8 mouse cellular contexts compared by ENCODE assay signal in the genomic region with DNA sequence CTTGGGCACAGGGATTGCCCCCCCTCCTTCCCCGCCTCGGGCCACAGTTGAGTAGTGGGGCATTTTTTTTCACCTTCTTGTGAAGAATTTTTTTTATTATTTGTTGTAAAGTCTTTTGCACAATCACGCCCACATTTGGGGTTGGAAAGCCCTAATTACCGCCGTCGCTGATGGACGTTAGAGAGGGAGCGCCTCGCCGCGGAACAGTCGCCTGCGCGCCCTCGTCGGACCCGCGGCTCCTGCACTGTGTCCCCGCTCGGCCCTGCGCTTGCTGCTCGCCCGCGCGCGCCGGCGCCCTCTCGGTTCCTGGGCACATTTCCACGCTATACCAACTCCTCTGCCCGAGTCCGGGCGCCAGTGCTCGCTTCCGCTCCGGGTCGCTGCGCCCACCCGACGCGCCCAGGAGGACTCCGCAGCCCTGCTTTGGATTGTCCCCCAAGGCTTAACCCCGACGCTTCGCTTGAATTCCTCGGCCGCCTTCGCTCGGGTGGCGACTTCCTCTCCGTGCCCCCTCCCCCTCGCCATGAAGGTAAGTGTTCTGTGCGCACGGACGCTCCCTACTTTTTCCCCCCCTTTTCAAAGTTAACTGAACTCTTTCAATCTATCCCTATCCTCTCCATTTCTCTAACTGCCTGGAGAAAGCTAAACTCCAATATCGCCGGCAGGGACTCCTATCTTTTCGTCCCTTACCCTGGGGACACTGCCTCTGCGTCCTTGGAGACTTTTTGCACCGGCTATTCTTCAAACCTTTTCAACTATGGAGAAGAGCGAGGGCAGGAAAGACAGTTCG. TPM values are rescaled to one million over a fixed set of nuclear protein-coding genes. Genes with fewer than 3 reads are reported as not detected.
A peak's percentile ranks its signal among the peaks of the same experiment; 100 is the strongest.
DNase-seq lines count a peak whose midpoint lies in the region; ATAC-seq and TF ChIP-seq lines count a peak whose summit lies in the region.

No protein-coding gene starts in this region.

- H3K27ac ChIP-seq in kidney, adult 2 months (ENCODE audit: insufficient read depth, low read depth, low read length), result peak overlapping the region; percentile 17
- H3K27ac ChIP-seq in stomach, embryonic 15.5 days, result peak overlapping the region; percentile 94

- H3K36me3 ChIP-seq in kidney, adult 2 months (ENCODE audit: control insufficient read depth, insufficient read depth, low read length), result no peaks in the 10 kb centered on the region
- H3K36me3 ChIP-seq in stomach, embryonic 15.5 days, result no peaks in the 10 kb centered on the region

- peak overlapping the region; percentile 90 for H3K4me2 ChIP-seq in stomach, embryonic 15.5 days

- peak overlapping the region; percentile 60 for H3K9ac ChIP-seq in stomach, embryonic 15.5 days

- no peaks in the 10 kb centered on the region for H3K9me3 ChIP-seq in stomach, embryonic 15.5 days

- no peak for TF ChIP-seq CTCF in lung, adult 2 months (IDR thresholded peaks at IDR 0.05; ENCODE audit: insufficient read depth, low read length)
- no peak for TF ChIP-seq CTCF in kidney, adult 2 months (conservative IDR thresholded peaks at IDR 0.05; ENCODE audit: insufficient read depth, insufficient read length, low read depth, low read length)

- ATAC-seq in granulocyte monocyte progenitor cell, adult 5-6 weeks (replicated peaks; ENCODE audit: poor library complexity, severe bottlenecking), result peak; percentile 24; the same call in 1 of the 2 replicates
- no peak for ATAC-seq in stomach, embryonic 15.5 days (ENCODE audit: insufficient read depth, low FRiP score, low read depth)
- ATAC-seq in CD4-positive, CD25-positive, alpha-beta regulatory T cell, adult 4 months, result no peak

- DNase-seq in lung, adult 2 months, result peak; percentile 7
- DNase-seq in lung, postnatal 14 days, result no peak
- DNase-seq in brain, adult 2 months (ENCODE audit: low read depth, low spot score), result peak; percentile 32
- peak; percentile 62 for DNase-seq in kidney, adult 2 months
- peak; percentile 35 for DNase-seq in lung, postnatal 10 days

- no peaks in the 10 kb centered on the region; the same call in 1 of the 2 replicates for H3K4me1 ChIP-seq in lung, adult 2 months (ENCODE audit: control insufficient read depth, insufficient read depth, low read length)
- no peaks in the 10 kb centered on the region for H3K4me1 ChIP-seq in kidney, adult 2 months (ENCODE audit: control insufficient read depth, insufficient read depth, low read length)
- H3K4me1 ChIP-seq in stomach, embryonic 15.5 days, result peaks cover 5% of the 10 kb centered on the region

- 0 out of 2 replicates have a peak, but pooled peaks cover 1% of the 10 kb centered on the region for H3K27me3 ChIP-seq in kidney, adult 2 months (replicated peaks; ENCODE audit: control insufficient read depth, insufficient read depth, low read length)
- H3K27me3 ChIP-seq in stomach, embryonic 15.5 days (replicated peaks), result peaks cover 31% of the 10 kb centered on the region

- TF ChIP-seq POLR2A in lung, adult 2 months (IDR thresholded peaks at IDR 0.05; ENCODE audit: borderline replicate concordance, extremely low read depth, low read depth, low read length), result no peak
- no peak for TF ChIP-seq POLR2A in kidney, adult 2 months (IDR thresholded peaks at IDR 0.05; ENCODE audit: low read depth, low read length)

- H3K4me3 ChIP-seq in lung, adult 2 months (replicated peaks; ENCODE audit: extremely low read depth, low read depth, low read length), result peak overlapping the region; percentile 70
- H3K4me3 ChIP-seq in kidney, adult 2 months (ENCODE audit: insufficient read depth, low read depth, low read length), result peak overlapping the region; percentile 83
- peak overlapping the region; percentile 70 for H3K4me3 ChIP-seq in stomach, embryonic 15.5 days (replicated peaks)

- under 1% methylated on average over 62 of the region's 62 CpGs for WGBS in lung, adult 2 months
- under 1% methylated on average over 62 of the region's 62 CpGs for WGBS in kidney, adult 2 months
- WGBS in stomach, embryonic 15.5 days, result under 1% methylated on average over 62 of the region's 62 CpGs

RNA-seq across cellular contexts. Expression of a gene that starts 1.2 kb away (rescaled TPM):
- 5.7 and 6.9 TPM in 2 replicates for polyA plus RNA-seq in lung, adult 2 months (2012; rRNA removed)
- not detected in 2 replicates for total RNA-seq in granulocyte monocyte progenitor cell, adult 5-6 weeks (2014; fragmentation: Nextera tagmentation)
- not detected in 2 replicates for total RNA-seq in granulocyte monocyte progenitor cell, adult 5-6 weeks (2017)
- 7.0 and 8.9 TPM in 2 replicates for polyA plus RNA-seq in kidney, adult 2 months (2012; rRNA removed)
- polyA plus RNA-seq in stomach, embryonic 15.5 days (2015; fragmentation: Nextera tagmentation; extraction: Ambion mirVana), result 22.3 and 27.5 TPM in 2 replicates
- polyA plus RNA-seq in CD4-positive, CD25-positive, alpha-beta regulatory T cell, adult 4 months (2017; shearing (Covaris generic)), result not detected
